ENCODE assay signal across 18 mouse cellular contexts in the genomic region with DNA sequence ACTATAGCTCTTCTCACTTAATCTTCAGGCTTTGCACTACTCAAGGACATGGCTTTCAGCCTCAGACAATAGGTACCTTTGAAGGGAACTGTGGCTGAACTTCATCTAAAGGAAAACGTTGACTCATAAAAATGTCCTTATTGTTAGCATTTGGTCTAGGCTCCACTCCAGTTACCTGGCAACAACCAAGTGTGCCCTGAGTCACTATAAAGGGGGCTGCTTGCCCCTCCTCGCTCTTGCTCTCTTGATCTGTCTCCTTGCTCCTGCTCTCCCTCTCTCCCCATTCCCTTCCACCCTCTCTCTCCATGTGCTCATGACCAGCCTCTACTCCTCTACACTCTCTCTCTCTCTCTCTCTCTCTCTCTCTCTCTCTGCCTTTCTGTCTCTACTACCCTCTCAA.
"Had no signal": no experiment of that assay in that cellular context is flagged by ENCODE, and none has a peak within 500 bp of the region (broad histone marks: within the 10 kb centered on the region; RNA-seq: fewer than 3 reads in every experiment).

No protein-coding gene starts in this region.

- H3K4me3 ChIP-seq: liver, embryonic 12.5 days; midbrain, embryonic 10.5 days; midbrain, embryonic 13.5 days; myocyte; neural tube, embryonic 13.5 days; neural tube, embryonic 15.5 days had no signal

- ATAC-seq: liver, embryonic 12.5 days; midbrain, embryonic 13.5 days had no signal

- H3K27ac ChIP-seq: liver, embryonic 12.5 days; liver, embryonic 14.5 days; midbrain, embryonic 10.5 days; midbrain, embryonic 13.5 days; neural tube, embryonic 13.5 days; neural tube, embryonic 15.5 days had no signal

- H3K27me3 ChIP-seq: liver, embryonic 12.5 days; midbrain, embryonic 13.5 days; neural tube, embryonic 13.5 days; neural tube, embryonic 15.5 days had no signal

- H3K9ac ChIP-seq: liver, embryonic 12.5 days; liver, embryonic 14.5 days; midbrain, embryonic 13.5 days; neural tube, embryonic 13.5 days; neural tube, embryonic 15.5 days had no signal

- DNase-seq: lung, adult 2 months; lung, postnatal 14 days; lung, postnatal 4 days; retina, postnatal 1 day; right cerebral cortex, adult 18-20 months; right cerebral cortex, postnatal 25 days; right cerebral cortex, postnatal 4 days; spleen, adult 18-20 months; thymus, adult 18-20 months; thymus, postnatal 14 days; thymus, postnatal 36 days had no signal

- H3K36me3 ChIP-seq: liver, embryonic 12.5 days; midbrain, embryonic 10.5 days; midbrain, embryonic 13.5 days; neural tube, embryonic 13.5 days; neural tube, embryonic 15.5 days had no signal

- H3K4me2 ChIP-seq: liver, embryonic 12.5 days; midbrain, embryonic 13.5 days; neural tube, embryonic 13.5 days; neural tube, embryonic 15.5 days had no signal

- H3K4me1 ChIP-seq: liver, embryonic 12.5 days; midbrain, embryonic 10.5 days; neural tube, embryonic 15.5 days had no signal

- H3K9me3 ChIP-seq: liver, embryonic 12.5 days; midbrain, embryonic 10.5 days; midbrain, embryonic 13.5 days; neural tube, embryonic 13.5 days; neural tube, embryonic 15.5 days had no signal
